Mouse (Mus musculus): ENCODE data around the gene Olfr685.

- TF ChIP-seq CTCF (IDR thresholded peaks at IDR 0.05; ENCODE audit: low read depth) = no peak
- no peak for TF ChIP-seq EP300 (optimal IDR thresholded peaks at IDR 0.05)
These were observed 40.9 kb upstream of the Olfr685 start for GRCm38 (mm10) chr7:105226703-105227102.

Data from stomach, postnatal 0 days (tissue).